Mouse (Mus musculus): ENCODE results near the gene Gal3st4. TPM values are rescaled to one million over a fixed set of nuclear protein-coding genes. Genes with fewer than 3 reads are reported as not detected.
A peak's percentile ranks its signal among the peaks of the same experiment; 100 is the strongest.

The Gal3st4 gene
- polyA plus RNA-seq, 1 experiment from 2014 or later: 0.59 TPM

DNA sequence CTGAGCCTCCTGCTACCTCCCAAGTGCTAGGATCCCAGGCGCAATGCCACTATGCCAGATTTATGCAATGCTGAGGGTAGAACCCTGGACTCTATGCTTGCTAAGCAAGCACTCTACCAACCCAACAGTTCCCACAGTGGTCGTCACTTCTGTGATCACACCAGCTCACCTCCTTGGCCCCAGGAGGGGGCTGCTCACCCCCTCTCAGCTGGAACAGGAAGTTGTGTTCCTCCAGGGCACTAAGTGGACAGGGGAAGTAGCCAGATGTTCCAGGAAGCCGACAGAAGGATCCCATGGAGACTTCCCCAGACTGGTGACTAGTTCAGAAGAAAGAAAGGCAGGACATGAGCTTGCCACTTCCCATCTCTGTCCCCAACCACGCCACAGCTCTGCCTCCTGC is 10.6 kb downstream of the Gal3st4 start:
- 69% methylated on average over 4 of the region's 4 CpGs for WGBS
- Histone ChIP-seq H3K9ac (no peak overlapping the region), H3K4me3 (no peak overlapping the region)

DNA sequence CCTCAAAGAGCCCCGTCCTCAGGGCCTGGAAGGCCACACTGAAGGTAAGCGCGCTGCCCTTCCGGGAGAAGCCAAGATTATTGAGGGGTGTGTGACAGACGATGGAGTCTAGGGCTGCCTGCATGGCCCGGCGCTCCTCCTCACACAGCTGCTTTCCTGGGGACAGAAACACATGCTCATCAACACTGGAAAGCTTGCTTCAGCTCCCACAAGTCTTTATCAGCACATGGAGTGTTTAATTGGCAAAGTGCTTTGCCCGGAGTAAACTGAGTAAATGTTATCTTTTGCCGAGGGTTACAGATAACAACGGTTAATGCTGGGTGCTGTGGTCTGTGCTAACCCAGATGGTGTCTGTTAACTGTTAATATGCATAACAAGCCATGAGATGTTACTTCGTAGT is 11.8 kb downstream of the Gal3st4 start:
- Histone ChIP-seq H3K4me3 (no peak overlapping the region), H3K9ac (no peak overlapping the region), H3K9me3 (replicated peaks) (no peaks in the 10 kb centered on the region), H3K27me3 (no peaks in the 10 kb centered on the region), H3K27ac (no peak overlapping the region), H3K4me2 (no peak overlapping the region), H3K4me1 (replicated peaks) (peaks cover 54% of the 10 kb centered on the region), H3K36me3 (peaks cover 29% of the 10 kb centered on the region)
- ATAC-seq (replicated peaks; ENCODE audit: insufficient number of reproducible peaks, insufficient read depth, low FRiP score, low read depth): no peak
- 54% methylated on average over 11 of the region's 11 CpGs for WGBS

More for the DNA sequence above, 10.6 kb downstream of the Gal3st4 start:
- no peaks in the 10 kb centered on the region for H3K9me3 ChIP-seq (replicated peaks)
- H3K4me2 ChIP-seq: peak overlapping the region; percentile 93
- no peak overlapping the region for H3K27ac ChIP-seq
- peaks cover 29% of the 10 kb centered on the region for H3K36me3 ChIP-seq
- peaks cover 49% of the 10 kb centered on the region for H3K4me1 ChIP-seq (replicated peaks)
- no peak for ATAC-seq (replicated peaks; ENCODE audit: insufficient number of reproducible peaks, insufficient read depth, low FRiP score, low read depth)
- no peaks in the 10 kb centered on the region for H3K27me3 ChIP-seq

GRCm38 (mm10) chr5:138260051-138260450 is 12.6 kb downstream of the Gal3st4 start:
- ATAC-seq (replicated peaks; ENCODE audit: insufficient number of reproducible peaks, insufficient read depth, low FRiP score, low read depth): no peak
- whole genome bisulfite sequencing: 40% methylated on average over 10 of the region's 10 CpGs
- peaks cover 26% of the 10 kb centered on the region for H3K36me3 ChIP-seq
- peaks cover 55% of the 10 kb centered on the region for H3K4me1 ChIP-seq (replicated peaks)
- H3K9me3 ChIP-seq (replicated peaks): no peaks in the 10 kb centered on the region
- H3K4me3 ChIP-seq: no peak overlapping the region
- no peak overlapping the region for H3K4me2 ChIP-seq
- no peaks in the 10 kb centered on the region for H3K27me3 ChIP-seq
- no peak overlapping the region for H3K27ac ChIP-seq
- H3K9ac ChIP-seq: no peak overlapping the region

GRCm38 (mm10) chr5:138258993-138259392 is 13.6 kb downstream of the Gal3st4 start:
- Histone ChIP-seq H3K4me2 (no peak overlapping the region), H3K4me1 (replicated peaks) (peaks cover 53% of the 10 kb centered on the region), H3K4me3 (no peak overlapping the region), H3K27ac (no peak overlapping the region), H3K9ac (no peak overlapping the region), H3K9me3 (replicated peaks) (no peaks in the 10 kb centered on the region), H3K36me3 (peaks cover 26% of the 10 kb centered on the region), H3K27me3 (no peaks in the 10 kb centered on the region)
- ATAC-seq (replicated peaks; ENCODE audit: insufficient number of reproducible peaks, insufficient read depth, low FRiP score, low read depth): no peak
- 44% methylated on average over 7 of the region's 7 CpGs for WGBS

DNA sequence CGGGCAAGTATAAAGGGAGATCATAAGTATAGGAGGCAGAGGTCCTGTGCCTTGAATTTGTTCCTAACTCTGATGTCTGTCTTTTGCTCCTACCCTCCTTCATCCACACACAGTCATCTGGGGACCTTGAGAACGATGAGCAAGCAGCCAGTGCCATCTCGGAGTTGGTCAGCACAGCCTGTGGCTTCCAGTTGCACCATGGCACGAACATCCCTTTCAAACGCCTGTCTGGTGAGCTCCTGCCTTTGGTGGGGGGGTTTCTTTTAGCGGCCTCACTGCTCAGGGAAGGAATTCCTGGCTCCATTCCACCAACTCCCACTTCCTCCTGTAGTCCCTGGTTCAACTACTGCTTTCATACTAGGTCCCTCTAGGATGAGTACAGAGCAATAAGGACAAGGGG is 14.1 kb downstream of the Gal3st4 start:
- H3K4me1 ChIP-seq (replicated peaks): peaks cover 53% of the 10 kb centered on the region
- no peak for ATAC-seq (replicated peaks; ENCODE audit: insufficient number of reproducible peaks, insufficient read depth, low FRiP score, low read depth)

GRCm38 (mm10) chr5:138258078-138258477 is 14.6 kb downstream of the Gal3st4 start:
- WGBS: 83% methylated on average over 3 of the region's 3 CpGs
- Histone ChIP-seq H3K4me3 (no peak overlapping the region), H3K9me3 (replicated peaks) (no peaks in the 10 kb centered on the region), H3K27ac (no peak overlapping the region), H3K27me3 (no peaks in the 10 kb centered on the region), H3K36me3 (peaks cover 26% of the 10 kb centered on the region), H3K4me1 (replicated peaks) (peaks cover 51% of the 10 kb centered on the region), H3K9ac (no peak overlapping the region), H3K4me2 (no peak overlapping the region)
- no peak for ATAC-seq (replicated peaks; ENCODE audit: insufficient number of reproducible peaks, insufficient read depth, low FRiP score, low read depth)

More for the DNA sequence above, 14.1 kb downstream of the Gal3st4 start:
- Histone ChIP-seq H3K4me2 (no peak overlapping the region), H3K27me3 (no peaks in the 10 kb centered on the region), H3K9ac (no peak overlapping the region), H3K4me3 (no peak overlapping the region), H3K9me3 (replicated peaks) (no peaks in the 10 kb centered on the region), H3K36me3 (peaks cover 26% of the 10 kb centered on the region), H3K27ac (no peak overlapping the region)
- whole genome bisulfite sequencing: 57% methylated on average over 6 of the region's 6 CpGs

DNA sequence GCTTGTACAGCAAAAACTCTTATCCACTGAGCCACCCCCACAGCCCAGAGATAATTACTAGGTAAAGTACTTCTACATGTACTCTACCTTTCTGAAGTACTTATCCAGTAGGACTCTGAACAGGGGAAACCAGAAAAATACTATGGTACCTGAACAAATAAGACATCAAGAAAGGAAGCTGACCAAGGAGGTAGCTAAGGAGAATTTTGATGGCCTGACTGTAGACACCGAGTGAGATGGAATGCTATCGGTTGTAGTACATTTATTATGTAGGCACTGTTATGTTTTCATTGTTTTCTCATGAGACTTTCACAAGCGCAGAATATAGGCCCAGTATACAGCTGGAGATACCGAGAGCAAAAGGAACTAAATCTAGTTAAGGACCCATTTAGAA is 15.1 kb downstream of the Gal3st4 start:
- peaks cover 26% of the 10 kb centered on the region for H3K36me3 ChIP-seq
- no peak overlapping the region for H3K4me3 ChIP-seq
- no peaks in the 10 kb centered on the region for H3K9me3 ChIP-seq (replicated peaks)
- H3K4me2 ChIP-seq: no peak overlapping the region
- WGBS: 92% methylated on average over 4 of the region's 4 CpGs
- H3K27me3 ChIP-seq: no peaks in the 10 kb centered on the region
- peaks cover 46% of the 10 kb centered on the region for H3K4me1 ChIP-seq (replicated peaks)
- no peak overlapping the region for H3K27ac ChIP-seq
- no peak overlapping the region for H3K9ac ChIP-seq
- no peak for ATAC-seq (replicated peaks; ENCODE audit: insufficient number of reproducible peaks, insufficient read depth, low FRiP score, low read depth)

DNA sequence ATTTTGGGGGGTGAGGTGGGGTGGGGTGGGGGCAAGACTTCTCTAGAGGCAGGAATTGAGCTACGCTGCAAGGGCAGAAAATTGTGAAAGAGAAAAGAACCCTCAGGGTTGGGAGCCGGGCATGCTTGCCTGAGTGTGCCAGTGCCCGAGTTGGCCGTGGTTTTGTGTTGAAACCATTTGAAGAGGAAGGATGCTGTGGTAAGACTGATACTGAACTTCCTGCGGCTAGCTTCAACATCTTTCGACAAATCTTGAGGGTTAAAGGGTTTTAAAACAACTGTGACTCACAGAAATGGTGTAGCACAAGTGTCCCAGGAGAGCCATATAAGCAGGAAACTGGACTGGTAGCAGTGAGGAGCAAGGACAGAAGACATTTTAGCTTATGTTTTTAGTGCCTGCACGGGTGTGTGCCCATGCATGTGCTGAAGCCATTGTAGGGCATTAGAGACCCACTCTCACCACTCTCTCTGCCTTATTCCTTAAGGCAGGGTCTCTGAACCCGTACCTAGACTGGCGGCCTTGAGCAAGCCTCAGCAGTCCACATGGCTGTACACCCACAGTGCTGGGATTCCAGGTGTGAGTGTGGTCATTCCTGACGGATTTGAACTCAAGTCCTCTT is 15.6 kb downstream of the Gal3st4 start:
- Histone ChIP-seq H3K27me3 (no peaks in the 10 kb centered on the region), H3K4me1 (replicated peaks) (peaks cover 41% of the 10 kb centered on the region), H3K4me3 (no peak overlapping the region), H3K36me3 (peaks cover 26% of the 10 kb centered on the region), H3K9ac (no peak overlapping the region), H3K9me3 (replicated peaks) (no peaks in the 10 kb centered on the region), H3K4me2 (no peak overlapping the region), H3K27ac (no peak overlapping the region)
- no peak for ATAC-seq (replicated peaks; ENCODE audit: insufficient number of reproducible peaks, insufficient read depth, low FRiP score, low read depth)
- 75% methylated on average over 10 of the region's 10 CpGs for WGBS

DNA sequence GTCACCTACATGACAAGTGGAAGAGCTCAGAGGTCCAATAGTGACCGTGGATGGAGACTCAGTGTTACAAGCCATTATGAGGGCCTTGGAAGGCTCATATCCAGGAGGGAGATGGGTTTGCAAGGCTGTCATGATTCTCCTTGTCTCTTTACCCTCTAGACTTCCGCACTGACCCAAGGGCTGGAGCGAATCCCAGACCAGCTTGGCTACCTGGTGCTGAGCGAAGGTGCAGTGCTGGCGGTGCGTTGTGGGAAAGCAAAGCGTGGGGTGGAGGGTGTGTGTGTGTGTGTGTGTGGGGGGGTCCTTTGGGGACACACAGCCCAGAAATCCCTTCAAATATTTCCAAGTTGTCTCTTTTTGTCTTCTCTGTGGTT is 16.6 kb downstream of the Gal3st4 start:
- Histone ChIP-seq H3K27me3 (no peaks in the 10 kb centered on the region), H3K36me3 (peaks cover 26% of the 10 kb centered on the region), H3K9ac (peak overlapping the region; percentile 65), H3K4me3 (peak overlapping the region; percentile 77), H3K4me2 (peak overlapping the region; percentile 86), H3K27ac (peak overlapping the region; percentile 86), H3K9me3 (replicated peaks) (no peaks in the 10 kb centered on the region), H3K4me1 (replicated peaks) (peaks cover 38% of the 10 kb centered on the region)
- ATAC-seq (replicated peaks; ENCODE audit: insufficient number of reproducible peaks, insufficient read depth, low FRiP score, low read depth): peak; percentile 4; the same call in 1 of the 2 replicates
- 9% methylated on average over 7 of the region's 7 CpGs for WGBS

DNA sequence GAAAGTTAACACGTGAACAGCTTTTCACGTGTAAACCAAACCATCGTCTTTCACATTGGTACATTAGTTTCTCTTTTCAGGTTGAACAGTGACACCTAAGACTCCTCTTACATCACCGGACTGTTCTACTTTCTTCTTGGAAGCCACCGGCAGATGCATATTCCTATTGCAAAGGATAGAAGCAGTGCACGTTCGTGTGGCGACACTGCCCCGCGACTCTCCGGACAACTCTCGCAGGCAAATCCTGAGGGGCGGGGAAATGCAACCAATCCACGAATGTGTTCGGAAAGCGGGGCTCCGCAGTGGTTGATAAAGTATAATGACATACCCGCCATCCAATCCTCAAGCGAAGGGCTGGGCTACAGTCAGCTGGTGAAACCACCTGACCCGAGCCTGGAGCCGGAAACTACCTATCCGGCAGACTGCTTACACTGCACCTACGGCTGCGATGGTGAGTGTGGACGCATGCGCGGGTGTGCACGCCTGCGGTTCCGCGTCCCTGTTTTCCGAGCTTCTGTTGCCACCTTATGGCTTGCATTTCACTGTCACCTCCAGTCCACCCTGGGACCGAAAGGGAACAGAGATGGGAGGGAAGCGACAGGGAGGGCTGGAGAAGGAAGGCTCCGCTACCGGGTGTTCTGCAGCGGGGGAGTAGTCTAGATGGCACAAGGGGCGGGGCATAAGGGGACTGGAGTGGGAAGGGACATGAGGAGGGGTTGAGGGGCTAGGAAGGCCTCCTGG is 17.1 kb downstream of the Gal3st4 start, which contains the start of gene Lamtor4:
TSS of gene Lamtor4 (plus strand) at position 130 of the 741 bp plus-strand sequence.
- WGBS: under 1% methylated on average over 38 of the region's 38 CpGs
- no peaks in the 10 kb centered on the region for H3K9me3 ChIP-seq (replicated peaks)
- H3K36me3 ChIP-seq: peaks cover 21% of the 10 kb centered on the region
- peak within 1 kb of the TSS; percentile 86 for H3K27ac ChIP-seq
- peak; percentile 99 for ATAC-seq (replicated peaks; ENCODE audit: insufficient number of reproducible peaks, insufficient read depth, low FRiP score, low read depth)
- H3K4me1 ChIP-seq (replicated peaks): peaks cover 36% of the 10 kb centered on the region
- peak within 1 kb of the TSS; percentile 65 for H3K9ac ChIP-seq
- peak within 1 kb of the TSS; percentile 77 for H3K4me3 ChIP-seq
- H3K27me3 ChIP-seq: no peaks in the 10 kb centered on the region
- H3K4me2 ChIP-seq: peak within 1 kb of the TSS; percentile 86

DNA sequence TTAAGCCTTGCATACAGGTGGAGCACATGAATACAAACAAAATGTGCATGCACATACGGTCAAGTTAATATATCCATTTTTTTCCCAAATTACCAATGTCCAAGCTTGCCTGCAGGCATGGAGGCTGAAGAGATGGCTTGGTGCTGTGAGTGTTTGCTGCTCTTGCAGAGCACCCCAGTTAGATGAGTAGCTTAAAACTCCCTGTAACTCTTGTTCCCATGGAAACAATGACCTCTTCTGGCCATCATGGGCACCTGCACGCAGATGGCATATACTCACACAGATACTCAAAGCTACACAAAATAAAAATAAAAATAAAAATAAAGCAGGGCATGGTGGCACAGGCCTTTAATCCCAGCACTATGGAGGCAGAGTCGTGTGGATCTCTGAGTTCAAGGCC is 19.6 kb downstream of the Gal3st4 start:
- WGBS: 85% methylated on average over 3 of the region's 3 CpGs
- no peaks in the 10 kb centered on the region for H3K9me3 ChIP-seq (replicated peaks)
- H3K36me3 ChIP-seq: no peaks in the 10 kb centered on the region
- peaks cover 14% of the 10 kb centered on the region for H3K4me1 ChIP-seq (replicated peaks)
- no peak for ATAC-seq (replicated peaks; ENCODE audit: insufficient number of reproducible peaks, insufficient read depth, low FRiP score, low read depth)
- H3K4me2 ChIP-seq: no peak overlapping the region
- H3K27ac ChIP-seq: no peak overlapping the region
- H3K9ac ChIP-seq: no peak overlapping the region
- no peak overlapping the region for H3K4me3 ChIP-seq
- no peaks in the 10 kb centered on the region for H3K27me3 ChIP-seq

DNA sequence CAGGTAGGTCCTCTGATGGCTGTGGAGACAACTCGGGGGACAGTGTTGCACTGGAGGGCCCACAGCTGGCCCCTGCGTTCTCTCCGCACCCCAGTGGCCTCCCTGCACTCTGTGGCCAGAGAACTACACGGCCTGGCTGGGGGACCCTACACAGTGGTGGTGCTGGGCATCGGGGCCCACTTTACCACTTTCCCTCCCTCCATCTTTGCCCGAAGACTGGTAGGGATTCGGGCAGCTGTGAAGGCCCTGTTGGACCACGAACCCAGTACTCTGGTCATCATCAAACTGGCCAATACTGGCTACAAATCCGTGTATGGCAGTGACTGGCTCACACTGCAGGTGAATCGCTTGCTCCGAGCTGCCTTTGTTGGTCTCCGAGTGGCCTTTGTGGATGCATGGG is 21.5 kb downstream of the Gal3st4 start:
- no peaks in the 10 kb centered on the region for H3K27me3 ChIP-seq
- H3K4me1 ChIP-seq (replicated peaks): peaks cover 7% of the 10 kb centered on the region
- WGBS: 81% methylated on average over 12 of the region's 12 CpGs
- no peak overlapping the region for H3K4me2 ChIP-seq
- no peak for ATAC-seq (replicated peaks; ENCODE audit: insufficient number of reproducible peaks, insufficient read depth, low FRiP score, low read depth)
- no peaks in the 10 kb centered on the region for H3K9me3 ChIP-seq (replicated peaks)
- no peak overlapping the region for H3K4me3 ChIP-seq
- no peaks in the 10 kb centered on the region for H3K36me3 ChIP-seq
- H3K27ac ChIP-seq: no peak overlapping the region
- H3K9ac ChIP-seq: no peak overlapping the region
